Mouse (Mus musculus): ENCODE measurements at regions not wholly inside any gene's neighbourhood (a gene's known extent, or its start where the extent isn't known, plus 50 kb on each side); places are given as distances from the start of the nearest gene placed in this dataset.

GRCm38 (mm10) chr14:78225677-78226076, 82.2 kb downstream of the Tnfsf11 start:
- DNase-seq (ENCODE audit: low spot score) = no peak

GRCm38 (mm10) chr14:78216229-78216963, 91.4 kb downstream of the Tnfsf11 start:
- DNase-seq (ENCODE audit: low spot score) = no peak

DNA sequence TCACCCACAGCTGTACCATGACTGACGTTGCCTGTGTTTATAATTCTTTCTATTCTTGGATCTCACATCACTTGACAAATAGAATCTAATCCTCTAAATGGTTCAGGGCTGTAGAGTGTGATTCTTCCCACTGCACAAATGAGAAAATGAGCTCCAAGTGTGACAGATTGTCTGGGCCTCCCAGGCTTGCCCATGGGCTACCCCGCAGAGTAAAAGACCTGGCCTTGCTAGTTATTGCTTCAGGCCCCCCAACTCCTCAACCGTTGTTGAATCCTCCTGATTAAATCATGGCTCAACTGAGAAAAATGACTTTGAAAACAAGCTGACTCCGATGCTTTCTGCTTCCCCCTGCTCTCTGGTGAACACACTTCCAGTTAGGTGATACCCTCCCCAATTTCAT, 92.4 kb downstream of the Tnfsf11 start:
- no peak for DNase-seq (ENCODE audit: low spot score)

DNA sequence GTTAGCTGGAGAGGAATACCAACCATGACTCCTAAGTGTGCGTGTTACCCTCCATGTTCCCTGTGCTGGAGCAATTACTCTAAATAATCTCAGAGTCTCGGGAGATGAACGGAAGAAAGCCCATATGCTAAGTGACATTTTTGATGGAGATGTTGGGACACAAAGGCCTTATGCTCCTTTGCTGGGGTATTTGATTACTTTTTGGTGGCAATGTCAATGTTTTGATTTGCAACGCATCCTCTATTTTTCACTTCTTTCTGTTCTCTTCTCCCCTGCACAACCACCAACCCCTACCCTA, 103.3 kb downstream of the Tnfsf11 start:
- peak; percentile 7 for DNase-seq (ENCODE audit: low spot score)

DNA sequence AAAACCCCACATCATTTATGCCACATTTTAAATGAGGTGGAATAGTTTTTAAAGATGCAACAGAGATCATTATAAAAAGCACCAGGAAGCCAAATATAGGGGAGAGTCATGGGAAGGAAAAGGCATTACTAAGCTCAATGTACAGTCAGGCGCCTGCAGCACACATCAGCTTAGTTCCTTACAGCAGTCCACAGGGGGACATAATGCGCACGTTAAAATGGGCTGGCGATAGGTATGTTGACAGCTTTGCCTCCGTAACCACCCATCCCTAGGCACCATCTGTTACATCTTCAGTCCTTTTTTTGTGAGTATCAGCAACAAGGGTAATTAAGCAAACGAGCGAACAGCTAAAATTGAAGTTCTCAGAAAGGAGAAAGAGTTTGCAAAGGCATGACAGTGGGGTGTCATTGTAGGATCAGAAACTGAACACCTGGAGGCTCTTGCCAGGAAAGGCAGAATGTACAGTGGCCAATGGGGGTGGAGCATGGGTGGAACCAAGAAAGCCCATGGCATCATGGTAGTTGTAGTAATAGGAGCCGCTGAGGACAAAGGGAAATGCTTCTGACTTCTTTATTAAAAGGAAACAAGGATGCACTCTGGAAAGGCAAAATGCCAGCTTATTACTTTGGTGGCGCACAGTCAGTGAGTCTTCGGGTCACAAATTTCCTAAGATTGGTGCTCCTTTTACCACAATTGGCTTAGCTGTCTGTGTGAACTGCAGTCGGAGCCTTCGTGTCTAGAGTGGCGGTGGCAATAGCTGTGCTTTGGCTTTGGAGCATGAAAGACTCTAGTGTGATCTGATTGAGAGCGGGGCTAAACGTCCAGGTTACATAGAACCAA, 103.9 kb downstream of the Tnfsf11 start:
- DNase-seq (ENCODE audit: low spot score) = peak; percentile 30

GRCm38 (mm10) chr14:78202781-78203180, 105.1 kb downstream of the Tnfsf11 start:
- DNase-seq (ENCODE audit: low spot score) = peak; percentile 5

DNA sequence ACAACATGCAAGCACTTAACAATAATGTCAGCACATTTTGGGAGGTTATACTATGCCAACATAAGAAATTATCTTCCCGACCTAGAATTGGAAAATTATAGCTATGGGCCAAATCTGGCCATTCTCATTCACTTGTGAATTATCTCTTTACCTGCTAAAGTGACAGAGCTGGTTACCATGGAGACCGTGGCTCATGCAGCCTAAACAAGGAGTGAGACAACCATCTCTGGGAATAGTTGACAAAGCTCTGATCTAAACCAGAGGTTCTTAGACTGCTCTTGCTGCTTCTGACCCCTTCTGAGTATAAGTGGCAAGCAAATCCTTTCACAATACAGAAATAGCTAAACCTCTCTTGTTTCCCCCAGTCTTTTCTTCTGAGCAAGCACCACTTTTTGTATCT, 108.7 kb upstream of the Fam216b start:
- peak; percentile 3 for DNase-seq (ENCODE audit: low spot score)

DNA sequence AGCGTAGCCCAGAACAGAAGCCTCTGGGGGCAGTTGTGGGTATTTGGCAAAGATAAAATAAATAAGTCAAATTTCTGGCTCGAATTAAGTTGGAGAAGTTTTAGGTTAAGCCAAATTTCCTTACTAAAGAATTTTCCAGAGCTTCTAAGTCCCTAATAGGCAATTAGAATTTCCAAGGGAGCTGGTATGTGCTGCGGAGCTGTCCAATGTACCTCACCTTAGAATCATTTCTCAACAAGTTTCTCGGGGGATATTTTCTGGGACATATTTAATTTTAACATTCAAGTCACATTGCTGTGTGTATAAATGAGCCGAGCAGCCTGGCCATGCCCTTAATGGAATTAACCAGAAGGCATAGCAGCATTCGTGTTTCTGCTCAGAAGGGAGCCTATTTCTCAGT, 90.8 kb upstream of the Fam216b start:
- DNase-seq (ENCODE audit: low spot score) = no peak

GRCm38 (mm10) chr14:78173451-78173850, 84.6 kb upstream of the Fam216b start:
- no peak for DNase-seq (ENCODE audit: low spot score)

DNA sequence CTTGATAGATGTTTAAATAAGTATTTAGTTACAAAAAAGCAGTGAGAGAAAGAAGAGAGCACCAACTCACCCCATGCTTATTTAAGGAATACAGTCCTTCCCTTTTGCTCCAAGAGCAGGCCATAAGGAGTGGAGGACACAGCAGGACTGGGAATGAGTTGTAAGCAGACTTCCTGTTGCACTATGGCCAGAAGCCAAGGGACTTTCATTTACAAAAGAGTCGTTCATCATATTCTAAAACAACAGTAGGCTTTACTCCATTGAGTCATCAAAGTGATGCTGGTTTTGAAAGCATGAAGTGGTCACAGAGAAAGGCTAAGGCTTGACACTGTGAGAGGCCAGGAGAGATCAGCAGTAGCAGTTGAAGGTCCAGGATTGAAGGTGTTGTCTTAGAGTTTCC, 84.1 kb upstream of the Fam216b start:
- no peak for DNase-seq (ENCODE audit: low spot score)

DNA sequence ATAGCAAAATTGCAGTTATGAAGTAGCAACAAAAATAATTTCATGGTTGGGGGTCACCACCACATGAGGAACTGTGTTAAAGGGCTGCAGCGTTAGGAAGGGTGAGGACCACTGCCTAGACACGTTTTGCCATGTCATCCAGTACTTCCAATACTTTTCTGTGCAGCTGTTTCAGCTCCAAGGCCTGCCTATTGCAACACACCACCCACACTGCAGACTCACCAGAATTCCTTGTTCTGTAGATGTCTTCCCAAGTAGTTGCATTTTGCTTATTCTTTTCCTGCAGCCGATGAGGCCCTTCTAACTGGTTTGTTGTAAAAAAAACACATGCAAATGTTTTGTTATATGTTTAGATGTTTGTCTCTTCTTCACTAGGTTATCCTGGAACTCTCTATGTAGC, 72.0 kb upstream of the Fam216b start:
- DNase-seq (ENCODE audit: low spot score) = no peak

DNA sequence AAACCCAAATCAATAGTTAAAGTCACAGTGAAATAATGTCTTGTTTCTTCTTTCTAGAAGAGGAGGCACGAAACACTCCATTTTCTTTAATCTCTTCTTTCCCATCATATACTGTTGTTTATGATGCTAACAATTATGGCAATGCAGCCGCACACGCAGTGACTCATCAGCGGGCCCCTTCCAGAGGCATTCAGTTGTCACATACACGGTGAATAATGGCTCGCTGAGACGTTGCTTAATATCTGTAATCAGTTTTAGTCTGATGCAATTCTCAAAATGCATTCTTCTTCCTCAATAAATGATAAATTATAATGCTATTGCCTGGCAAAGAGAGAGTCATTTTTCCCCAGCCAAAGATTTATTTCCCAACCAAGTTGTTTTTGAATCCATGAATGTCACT, 70.8 kb upstream of the Fam216b start:
- no peak for DNase-seq (ENCODE audit: low spot score)

DNA sequence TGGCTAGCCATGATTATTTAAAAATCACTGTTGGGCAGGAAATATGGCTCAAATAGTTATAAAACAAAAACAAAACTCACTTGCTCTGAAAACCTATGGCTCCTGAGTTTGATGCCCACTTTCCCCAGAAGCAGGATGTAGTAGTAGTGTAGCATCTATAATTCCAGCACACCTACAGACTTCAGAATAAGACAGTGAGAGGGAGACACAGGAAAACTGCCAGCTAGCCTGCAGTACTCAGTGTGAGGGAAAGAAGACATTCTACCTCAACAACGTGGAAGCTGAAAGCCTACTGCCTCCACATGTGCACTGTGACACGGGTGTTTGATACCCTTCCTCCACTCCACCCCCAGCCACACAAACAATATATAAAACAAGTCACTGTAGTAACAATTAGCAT, 68.9 kb upstream of the Fam216b start:
- no peak for DNase-seq (ENCODE audit: low spot score)

DNA sequence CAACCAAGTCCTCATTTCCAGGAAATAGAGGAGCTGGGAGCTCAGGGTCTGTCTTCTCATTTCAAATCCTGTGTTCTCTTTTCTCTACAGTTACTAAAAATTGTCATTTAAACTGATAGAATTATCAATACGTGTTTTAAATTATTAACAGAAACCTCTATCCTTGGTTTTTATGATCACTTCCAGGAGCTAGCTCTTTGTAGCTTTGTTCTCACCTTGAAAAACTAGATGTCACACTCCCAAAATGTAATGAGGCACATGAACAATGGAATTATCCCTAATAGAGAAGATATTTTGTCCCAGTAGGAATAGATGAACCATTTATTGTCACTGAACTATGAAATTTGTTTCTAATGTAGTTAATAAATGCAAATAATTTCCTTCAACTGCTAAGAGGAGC, 60.0 kb upstream of the Fam216b start:
- DNase-seq (ENCODE audit: low spot score) = no peak

- DNase-seq (ENCODE audit: low spot score) = no peak
Measured at GRCm38 (mm10) chr14:78143751-78144150, 54.9 kb upstream of the Fam216b start.

Data from testis, postnatal 10 days (tissue).